Mouse (Mus musculus): ENCODE data around the gene Dok7.

GRCm38 (mm10) chr5:35057582-35057981, 1.0 kb downstream of the Dok7 start:
- no peak for TF ChIP-seq POLR2A (IDR thresholded peaks at IDR 0.05; ENCODE audit: extremely low read depth, insufficient read depth, low read length)
- no peak for TF ChIP-seq CTCF (IDR thresholded peaks at IDR 0.05; ENCODE audit: low read depth, low read length)
